Mouse (Mus musculus) intestine, embryonic 14.5 days (tissue): ENCODE measurements around the gene Gnb5. TPM values are rescaled to one million over a fixed set of nuclear protein-coding genes. Genes with fewer than 3 reads are reported as not detected.

ENCODE experiments used
- ATAC-seq: fragments of 200-750 bp; cut with Nextera tagmentation; replicated peaks from 2 replicates; pipeline ENCODE4 v1.8.0; 2017; ENCODE audit warnings: low read depth, moderate number of reproducible peaks, moderate TSS enrichment, moderate library complexity; ENCODE audit not compliant: low FRiP score, low TSS enrichment
- DNase-seq: peaks from one replicate; pipeline ENCODE4 v3.0.0-alpha.2; 2018; ENCODE audit warnings: low spot score
- H3K27ac ChIP-seq: fragments of 300-500 bp; sonication (generic); 2 replicates; pipeline ENCODE4 v1.5.1; 2014; ENCODE audit warnings: low read depth, mild to moderate bottlenecking, control low read depth
- H3K27me3 ChIP-seq: fragments of 300-500 bp; sonication (generic); replicated peaks from 2 replicates; pipeline ENCODE4 v1.6.1; 2014; ENCODE audit warnings: low read length, control low read depth; ENCODE audit not compliant: control insufficient read depth, insufficient read depth
- H3K36me3 ChIP-seq: fragments of 300-500 bp; sonication (generic); 2 replicates; pipeline ENCODE4 v1.6.1; 2014; ENCODE audit warnings: low read length, control low read depth; ENCODE audit not compliant: control insufficient read depth, insufficient read depth
- H3K4me1 ChIP-seq: fragments of 300-500 bp; sonication (generic); replicated peaks from 2 replicates; pipeline ENCODE4 v1.6.1; 2014; ENCODE audit warnings: low read length, control low read depth, mixed read lengths; ENCODE audit not compliant: control insufficient read depth, insufficient read depth
- H3K4me2 ChIP-seq: fragments of 300-500 bp; sonication (generic); 2 replicates; pipeline ENCODE4 v1.6.1; 2014; ENCODE audit warnings: low read length
- H3K4me3 ChIP-seq: fragments of 300-500 bp; sonication (generic); 2 replicates; pipeline ENCODE4 v1.5.1; 2014; ENCODE audit warnings: low read depth, low read length, control low read depth, mixed read lengths
- H3K9ac ChIP-seq: fragments of 300-500 bp; sonication (generic); 2 replicates; pipeline ENCODE4 v1.6.1; 2014; ENCODE audit warnings: mild to moderate bottlenecking, low read length
- H3K9me3 ChIP-seq: fragments of 300-500 bp; sonication (generic); 2 replicates; pipeline ENCODE4 v1.6.1; 2016; ENCODE audit warnings: low read length, control low read depth; ENCODE audit not compliant: control insufficient read depth
- WGBS: fragments of 180-500 bp; shearing (Covaris S2); extraction: QIAGEN DNeasy Blood & Tissue Kit; methylation state at CpG from one replicate; pipeline ENCODE4 v1.1.7; 2014; 5-methylcytosine and 5-hydroxymethylcytosine counted together
- polyA plus RNA-seq: library from polyadenylated mRNA; unstranded; fragments of >200 nt; fragmentation: Nextera tagmentation; extraction: Ambion mirVana; gene quantifications from 2 replicates; pipeline ENCODE4 v1.2.1, GENCODE M21; 2014

Gene Gnb5
- polyA plus RNA-seq, 1 experiment from 2014 or later = 25.5 TPM

GRCm38 (mm10) chr9:75271539-75271938 lies 34.5 kb upstream of the Gnb5 start:
- H3K36me3 ChIP-seq = no peaks in the 10 kb centered on the region
- 96% methylated on average over 8 of the region's 8 CpGs for WGBS
- no peak for DNase-seq

GRCm38 (mm10) chr9:75273646-75274045 lies 32.4 kb upstream of the Gnb5 start:
- H3K9ac ChIP-seq = no peak overlapping the region
- H3K4me1 ChIP-seq = no peaks in the 10 kb centered on the region
- no peaks in the 10 kb centered on the region for H3K9me3 ChIP-seq
- H3K36me3 ChIP-seq = no peaks in the 10 kb centered on the region
- no peak overlapping the region for H3K27ac ChIP-seq
- no peak for ATAC-seq
- WGBS = 71% methylated on average over 6 of the region's 6 CpGs
- H3K4me3 ChIP-seq = no peak overlapping the region
- H3K4me2 ChIP-seq = no peak overlapping the region
- DNase-seq = no peak
- no peaks in the 10 kb centered on the region for H3K27me3 ChIP-seq

More at GRCm38 (mm10) chr9:75271539-75271938, 34.5 kb upstream of the Gnb5 start:
- Histone ChIP-seq H3K9me3 (no peaks in the 10 kb centered on the region), H3K4me3 (no peak overlapping the region), H3K4me1 (no peaks in the 10 kb centered on the region), H3K27ac (no peak overlapping the region), H3K9ac (no peak overlapping the region), H3K27me3 (no peaks in the 10 kb centered on the region), H3K4me2 (no peak overlapping the region)
- no peak for ATAC-seq

- no peak overlapping the region for H3K9ac ChIP-seq
- no peaks in the 10 kb centered on the region for H3K9me3 ChIP-seq
- ATAC-seq = no peak
- WGBS = 95% methylated on average over 5 of the region's 5 CpGs
- no peak overlapping the region for H3K4me2 ChIP-seq
- no peak overlapping the region for H3K27ac ChIP-seq
- no peaks in the 10 kb centered on the region for H3K27me3 ChIP-seq
- no peak for DNase-seq
- no peak overlapping the region for H3K4me3 ChIP-seq
- no peaks in the 10 kb centered on the region for H3K4me1 ChIP-seq
- no peaks in the 10 kb centered on the region for H3K36me3 ChIP-seq
Observed at GRCm38 (mm10) chr9:75274486-75274885, 31.6 kb upstream of the Gnb5 start.

GRCm38 (mm10) chr9:75275051-75275450 lies 31.0 kb upstream of the Gnb5 start:
- no peak for ATAC-seq
- no peaks in the 10 kb centered on the region for H3K27me3 ChIP-seq
- H3K9ac ChIP-seq = no peak overlapping the region
- H3K9me3 ChIP-seq = no peaks in the 10 kb centered on the region
- H3K4me3 ChIP-seq = no peak overlapping the region
- WGBS = 93% methylated on average over 9 of the region's 9 CpGs
- no peak for DNase-seq
- H3K27ac ChIP-seq = no peak overlapping the region
- H3K4me2 ChIP-seq = no peak overlapping the region
- H3K4me1 ChIP-seq = no peaks in the 10 kb centered on the region
- H3K36me3 ChIP-seq = no peaks in the 10 kb centered on the region

GRCm38 (mm10) chr9:75280814-75281213 lies 25.3 kb upstream of the Gnb5 start:
- 48% methylated on average over 5 of the region's 5 CpGs for WGBS

GRCm38 (mm10) chr9:75282179-75282578 lies 23.9 kb upstream of the Gnb5 start:
- Histone ChIP-seq H3K4me2 (no peak overlapping the region), H3K36me3 (no peaks in the 10 kb centered on the region), H3K9ac (no peak overlapping the region), H3K9me3 (no peaks in the 10 kb centered on the region), H3K27ac (no peak overlapping the region), H3K4me1 (no peaks in the 10 kb centered on the region), H3K27me3 (no peaks in the 10 kb centered on the region), H3K4me3 (no peak overlapping the region)
- ATAC-seq (no peak), DNase-seq (no peak)
- WGBS = 86% methylated on average over 2 of the region's 2 CpGs

More at GRCm38 (mm10) chr9:75280814-75281213, 25.3 kb upstream of the Gnb5 start:
- no peak overlapping the region for H3K27ac ChIP-seq
- H3K36me3 ChIP-seq = no peaks in the 10 kb centered on the region
- DNase-seq (peak; percentile 65), ATAC-seq (no peak)
- H3K4me1 ChIP-seq = no peaks in the 10 kb centered on the region
- no peak overlapping the region for H3K9ac ChIP-seq
- H3K9me3 ChIP-seq = no peaks in the 10 kb centered on the region
- H3K27me3 ChIP-seq = no peaks in the 10 kb centered on the region
- H3K4me3 ChIP-seq = no peak overlapping the region
- no peak overlapping the region for H3K4me2 ChIP-seq

- ATAC-seq = 0 out of 2 replicates have a peak, but pooled peaks have one; percentile 40
Observed at GRCm38 (mm10) chr9:75282830-75283229, 23.3 kb upstream of the Gnb5 start.

GRCm38 (mm10) chr9:75283636-75284035 lies 22.5 kb upstream of the Gnb5 start:
- no peak overlapping the region for H3K9ac ChIP-seq
- no peaks in the 10 kb centered on the region for H3K4me1 ChIP-seq
- WGBS = 81% methylated on average over 8 of the region's 8 CpGs
- DNase-seq = no peak
- H3K9me3 ChIP-seq = no peaks in the 10 kb centered on the region
- no peak overlapping the region for H3K4me2 ChIP-seq
- H3K36me3 ChIP-seq = no peaks in the 10 kb centered on the region
- H3K27ac ChIP-seq = no peak overlapping the region
- ATAC-seq = no peak
- H3K4me3 ChIP-seq = no peak overlapping the region
- H3K27me3 ChIP-seq = no peaks in the 10 kb centered on the region

More at GRCm38 (mm10) chr9:75282830-75283229, 23.3 kb upstream of the Gnb5 start:
- no peak overlapping the region for H3K27ac ChIP-seq
- DNase-seq = peak; percentile 67
- H3K36me3 ChIP-seq = no peaks in the 10 kb centered on the region
- H3K9ac ChIP-seq = no peak overlapping the region
- no peak overlapping the region for H3K4me3 ChIP-seq
- WGBS = 8% methylated on average over 3 of the region's 3 CpGs
- H3K4me2 ChIP-seq = no peak overlapping the region
- H3K9me3 ChIP-seq = no peaks in the 10 kb centered on the region
- no peaks in the 10 kb centered on the region for H3K27me3 ChIP-seq
- H3K4me1 ChIP-seq = no peaks in the 10 kb centered on the region

GRCm38 (mm10) chr9:75285363-75285762 lies 20.7 kb upstream of the Gnb5 start:
- Histone ChIP-seq H3K27me3 (no peaks in the 10 kb centered on the region), H3K4me2 (no peak overlapping the region), H3K4me1 (no peaks in the 10 kb centered on the region), H3K9ac (no peak overlapping the region), H3K27ac (no peak overlapping the region), H3K36me3 (no peaks in the 10 kb centered on the region), H3K4me3 (no peak overlapping the region), H3K9me3 (no peaks in the 10 kb centered on the region)
- ATAC-seq (no peak), DNase-seq (no peak)
- WGBS = 88% methylated on average over 6 of the region's 6 CpGs
